Mouse (Mus musculus) hindbrain, embryonic 13.5 days (tissue): Measurements from ENCODE around the gene Ahdc1. TPM values are rescaled to one million over a fixed set of nuclear protein-coding genes. Genes with fewer than 3 reads are reported as not detected.
"Not testable (repeated sequence)": the region's sequence is repeated elsewhere in the genome, so short reads cannot be mapped to it uniquely, and the experiment has no call there.

Source experiments
- ATAC-seq: fragments of 200-750 bp; cut with Nextera tagmentation; 2 replicates; pipeline ENCODE4 v1.8.0; 2017; ENCODE audit warnings: moderate TSS enrichment; ENCODE audit not compliant: low FRiP score
- H3K27ac ChIP-seq: fragments of 300-500 bp; sonication (generic); 2 replicates; pipeline ENCODE4 v1.5.1; 2015; ENCODE audit warnings: inconsistent platforms, mild to moderate bottlenecking, moderate library complexity
- H3K27me3 ChIP-seq: fragments of 300-500 bp; sonication (generic); 2 replicates; pipeline ENCODE4 v1.6.1; 2015; ENCODE audit warnings: mild to moderate bottlenecking, inconsistent platforms
- H3K36me3 ChIP-seq: fragments of 300-500 bp; sonication (generic); 2 replicates; pipeline ENCODE4 v1.6.1; 2015; ENCODE audit warnings: mild to moderate bottlenecking, inconsistent platforms
- H3K4me1 ChIP-seq: fragments of 300-500 bp; sonication (generic); replicated peaks from 2 replicates; pipeline ENCODE4 v1.6.1; 2015; ENCODE audit warnings: inconsistent platforms
- H3K4me2 ChIP-seq: fragments of 300-500 bp; sonication (generic); 2 replicates; pipeline ENCODE4 v1.6.1; 2015; ENCODE audit warnings: inconsistent platforms, mild to moderate bottlenecking, moderate library complexity
- H3K4me3 ChIP-seq: fragments of 300-500 bp; sonication (generic); 2 replicates; pipeline ENCODE4 v1.5.1; 2015; ENCODE audit warnings: mild to moderate bottlenecking, inconsistent platforms
- H3K9ac ChIP-seq: fragments of 300-500 bp; sonication (generic); 2 replicates; pipeline ENCODE4 v1.6.1; 2015; ENCODE audit warnings: mild to moderate bottlenecking, inconsistent platforms
- H3K9me3 ChIP-seq: fragments of 300-500 bp; sonication (generic); 2 replicates; pipeline ENCODE4 v1.6.1; 2016; ENCODE audit warnings: inconsistent platforms
- WGBS: fragments of 180-500 bp; shearing (Covaris S2); methylation state at CpG from one replicate; pipeline ENCODE4 v1.1.7; 2015; 5-methylcytosine and 5-hydroxymethylcytosine counted together
- polyA plus RNA-seq: library from polyadenylated mRNA; unstranded; fragments of >200 nt; fragmentation: Nextera tagmentation; extraction: Ambion mirVana; gene quantifications from 2 replicates; pipeline ENCODE4 v1.2.1, GENCODE M21; 2015

Gene Ahdc1
- polyA plus RNA-seq, 1 experiment from 2014 or later, result 12.5 TPM

DNA sequence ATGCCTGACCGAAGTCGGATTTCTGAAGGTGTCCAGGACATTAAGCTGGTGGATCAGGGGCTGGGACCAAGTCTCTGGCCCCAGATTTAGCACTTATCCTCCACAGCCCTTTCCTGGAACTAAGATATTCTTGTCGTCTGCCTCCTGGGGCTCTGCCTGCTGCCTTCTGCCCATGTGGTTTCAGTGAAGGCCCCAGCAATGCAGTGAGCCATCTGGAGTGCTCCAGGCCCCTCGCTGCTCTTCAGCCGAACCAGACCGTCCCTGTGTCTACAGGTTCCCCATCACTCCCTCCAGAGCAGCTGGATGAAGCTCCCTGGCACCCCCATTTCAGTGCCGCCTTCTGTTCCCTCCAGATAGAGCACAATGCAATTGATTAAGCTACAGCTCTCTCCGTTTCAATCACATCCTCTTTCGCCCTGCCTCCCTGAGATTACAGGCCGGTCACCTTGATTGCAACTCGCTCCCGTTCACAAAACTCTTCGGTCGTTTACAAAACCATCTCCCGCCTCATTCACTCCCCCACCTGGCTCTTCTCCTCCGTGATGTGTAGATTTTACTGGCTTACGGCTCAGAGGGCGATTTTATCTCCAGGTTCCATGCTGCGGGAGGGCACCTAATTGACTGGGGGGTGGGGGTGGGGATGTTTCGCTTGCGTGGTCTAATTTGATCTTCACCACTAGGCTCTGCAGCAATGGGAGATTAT lies 7.6 kb upstream of the Ahdc1 start:
- Histone ChIP-seq H3K4me3 (no peak overlapping the region), H3K4me1 (peaks cover 20% of the 10 kb centered on the region), H3K4me2 (no peak overlapping the region), H3K9me3 (no peaks in the 10 kb centered on the region), H3K36me3 (no peaks in the 10 kb centered on the region), H3K27ac (peak overlapping the region; percentile 78), H3K27me3 (peaks cover 5% of the 10 kb centered on the region), H3K9ac (peak overlapping the region; percentile 19)
- ATAC-seq, result no peak
- WGBS, result 39% methylated on average over 21 of the region's 21 CpGs

DNA sequence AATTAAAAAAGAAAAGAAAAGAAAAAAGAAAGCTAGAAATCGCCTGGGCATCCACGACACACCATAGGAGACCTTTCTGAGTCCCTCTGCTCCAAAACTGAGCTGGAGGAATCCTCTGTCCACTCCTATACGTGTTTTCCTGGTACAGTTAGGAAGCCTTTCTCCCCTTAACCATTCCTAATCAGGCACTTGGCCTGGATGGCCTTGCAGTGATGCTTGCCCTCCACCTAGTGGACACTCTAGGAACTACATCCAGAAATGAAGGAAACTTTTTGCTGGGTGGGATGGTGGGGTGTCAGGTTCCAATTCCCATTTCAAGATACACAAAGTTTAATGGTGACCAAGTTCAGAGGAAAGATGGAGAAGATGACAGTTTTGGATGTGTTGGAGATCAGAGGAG lies 5.8 kb upstream of the Ahdc1 start:
- Histone ChIP-seq H3K4me2 (no peak overlapping the region), H3K9me3 (no peaks in the 10 kb centered on the region), H3K36me3 (no peaks in the 10 kb centered on the region), H3K4me1 (peaks cover 20% of the 10 kb centered on the region), H3K27ac (no peak overlapping the region), H3K4me3 (no peak overlapping the region), H3K27me3 (peaks cover 14% of the 10 kb centered on the region), H3K9ac (no peak overlapping the region)
- no peak for ATAC-seq
- 6% methylated on average over 3 of the region's 3 CpGs for WGBS

- not testable (repeated sequence) for H3K36me3 ChIP-seq, H3K9ac ChIP-seq, ATAC-seq, H3K4me2 ChIP-seq, H3K27ac ChIP-seq, H3K4me3 ChIP-seq, H3K9me3 ChIP-seq
- Histone ChIP-seq H3K4me1 (peaks cover 26% of the 10 kb centered on the region), H3K27me3 (peaks cover 22% of the 10 kb centered on the region)
- WGBS, result 64% methylated on average over 6 of the region's 6 CpGs
Measured at GRCm38 (mm10) chr4:133005885-133006451, 5.1 kb upstream of the Ahdc1 start.

DNA sequence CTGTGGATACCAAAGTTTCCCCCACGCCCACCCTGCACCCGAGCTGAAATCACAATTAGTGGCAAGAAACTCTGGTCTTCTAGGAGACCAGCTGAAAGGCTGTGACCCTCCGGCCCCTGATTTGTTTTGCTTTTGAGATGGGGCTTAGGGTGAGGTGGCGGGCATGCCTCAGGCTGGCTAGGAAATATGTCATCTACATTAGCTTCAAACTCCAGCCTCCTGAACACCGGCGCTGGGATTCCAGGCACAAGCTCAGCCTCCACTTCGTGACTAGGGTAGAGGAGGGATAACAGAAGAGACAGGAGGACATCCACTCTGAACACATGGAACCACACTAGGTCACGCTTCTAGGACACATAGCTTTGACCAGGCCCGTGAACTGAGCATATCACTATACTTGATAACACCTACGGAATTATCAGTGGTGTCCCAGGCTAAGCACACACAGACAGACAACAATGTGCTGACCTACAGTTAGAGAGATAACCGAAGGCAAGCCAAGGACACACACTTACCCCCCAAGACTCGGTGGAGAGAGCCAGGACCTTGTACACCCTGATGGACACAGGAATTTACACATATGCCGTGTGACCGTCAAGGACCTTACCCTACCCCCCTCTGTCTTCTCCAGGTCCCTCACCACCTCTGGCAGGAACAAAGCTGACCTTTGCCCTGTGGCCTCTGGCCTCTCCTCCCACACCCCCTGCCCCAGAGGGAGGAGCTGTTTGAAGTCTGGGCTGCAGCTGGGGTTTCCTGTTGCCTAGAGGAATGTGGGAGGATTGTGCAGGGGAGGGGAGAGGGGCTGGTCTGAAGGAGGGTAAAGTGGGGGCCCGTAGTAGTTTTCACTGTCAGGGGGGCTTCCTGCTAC lies 3.3 kb upstream of the Ahdc1 start:
- Histone ChIP-seq H3K36me3 (no peaks in the 10 kb centered on the region), H3K4me2 (no peak overlapping the region), H3K4me1 (peaks cover 22% of the 10 kb centered on the region), H3K9ac (no peak overlapping the region), H3K27ac (no peak overlapping the region), H3K9me3 (no peaks in the 10 kb centered on the region), H3K27me3 (peaks cover 23% of the 10 kb centered on the region), H3K4me3 (no peak overlapping the region)
- 33% methylated on average over 15 of the region's 15 CpGs for WGBS
- no peak for ATAC-seq

- Histone ChIP-seq H3K27me3 (peaks cover 23% of the 10 kb centered on the region), H3K27ac (no peak overlapping the region), H3K4me3 (no peak overlapping the region), H3K4me1 (peaks cover 23% of the 10 kb centered on the region), H3K4me2 (no peak overlapping the region), H3K36me3 (no peaks in the 10 kb centered on the region), H3K9me3 (no peaks in the 10 kb centered on the region), H3K9ac (no peak overlapping the region)
- under 1% methylated on average over 4 of the region's 4 CpGs for WGBS
- no peak for ATAC-seq
Measured at GRCm38 (mm10) chr4:133009131-133009530, 1.9 kb upstream of the Ahdc1 start.

DNA sequence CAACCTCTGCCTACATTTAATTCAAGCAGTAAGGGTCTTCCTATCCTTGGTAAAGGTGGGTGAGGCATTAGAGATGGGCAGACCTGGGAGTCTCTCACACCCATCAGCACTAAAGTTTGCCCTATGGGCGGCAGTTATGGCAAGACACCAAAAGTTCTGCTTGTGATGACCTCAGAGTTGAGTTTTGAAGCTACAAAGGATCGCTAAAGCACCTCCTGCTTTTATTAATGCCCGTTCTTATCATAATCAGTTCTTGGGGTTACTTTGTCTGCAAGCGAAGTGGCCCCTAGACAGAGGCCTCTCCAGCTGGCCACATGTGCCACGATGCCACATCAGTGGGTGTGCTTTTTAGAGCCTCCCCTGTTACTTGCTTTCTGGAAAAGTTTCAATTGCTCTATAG lies 1.4 kb upstream of the Ahdc1 start:
- no peak overlapping the region for H3K27ac ChIP-seq
- H3K9me3 ChIP-seq, result no peaks in the 10 kb centered on the region
- no peak for ATAC-seq

DNA sequence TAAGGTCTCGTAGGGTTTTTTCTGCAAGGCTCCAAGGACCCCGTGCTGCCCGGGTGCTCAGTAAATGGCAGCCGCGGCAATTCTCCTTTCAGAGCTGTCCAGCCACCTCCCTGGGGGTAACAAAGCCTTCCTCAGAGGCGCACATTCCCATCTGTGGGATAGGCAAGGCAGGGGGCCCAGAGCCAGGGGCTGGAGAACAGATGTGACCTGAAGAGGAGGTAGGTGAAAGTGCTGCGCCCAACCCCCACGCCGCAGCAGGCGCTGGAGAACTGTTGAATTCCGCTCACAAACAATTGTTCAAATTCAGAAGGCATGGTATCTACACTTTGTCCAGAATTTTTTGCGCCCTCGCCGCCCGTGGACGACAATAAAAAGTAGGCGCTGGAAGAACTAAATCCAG lies 449 bp upstream of the Ahdc1 start:
- H3K36me3 ChIP-seq, result no peaks in the 10 kb centered on the region
- H3K4me3 ChIP-seq, result peak overlapping the region; percentile 93
- no peak for ATAC-seq
- H3K27ac ChIP-seq, result no peak overlapping the region
- under 1% methylated on average over 17 of the region's 17 CpGs for WGBS
- H3K9ac ChIP-seq, result peak overlapping the region; percentile 100; the same call in 1 of the 2 replicates
- H3K27me3 ChIP-seq, result peaks cover 23% of the 10 kb centered on the region
- no peaks in the 10 kb centered on the region for H3K9me3 ChIP-seq
- peak overlapping the region; percentile 100 for H3K4me2 ChIP-seq
- peaks cover 38% of the 10 kb centered on the region for H3K4me1 ChIP-seq

More for the DNA sequence above, 1.4 kb upstream of the Ahdc1 start:
- 73% methylated on average over 5 of the region's 5 CpGs for WGBS
- Histone ChIP-seq H3K4me3 (no peak overlapping the region), H3K4me1 (peaks cover 28% of the 10 kb centered on the region), H3K9ac (no peak overlapping the region), H3K4me2 (no peak overlapping the region), H3K36me3 (no peaks in the 10 kb centered on the region), H3K27me3 (peaks cover 23% of the 10 kb centered on the region)

DNA sequence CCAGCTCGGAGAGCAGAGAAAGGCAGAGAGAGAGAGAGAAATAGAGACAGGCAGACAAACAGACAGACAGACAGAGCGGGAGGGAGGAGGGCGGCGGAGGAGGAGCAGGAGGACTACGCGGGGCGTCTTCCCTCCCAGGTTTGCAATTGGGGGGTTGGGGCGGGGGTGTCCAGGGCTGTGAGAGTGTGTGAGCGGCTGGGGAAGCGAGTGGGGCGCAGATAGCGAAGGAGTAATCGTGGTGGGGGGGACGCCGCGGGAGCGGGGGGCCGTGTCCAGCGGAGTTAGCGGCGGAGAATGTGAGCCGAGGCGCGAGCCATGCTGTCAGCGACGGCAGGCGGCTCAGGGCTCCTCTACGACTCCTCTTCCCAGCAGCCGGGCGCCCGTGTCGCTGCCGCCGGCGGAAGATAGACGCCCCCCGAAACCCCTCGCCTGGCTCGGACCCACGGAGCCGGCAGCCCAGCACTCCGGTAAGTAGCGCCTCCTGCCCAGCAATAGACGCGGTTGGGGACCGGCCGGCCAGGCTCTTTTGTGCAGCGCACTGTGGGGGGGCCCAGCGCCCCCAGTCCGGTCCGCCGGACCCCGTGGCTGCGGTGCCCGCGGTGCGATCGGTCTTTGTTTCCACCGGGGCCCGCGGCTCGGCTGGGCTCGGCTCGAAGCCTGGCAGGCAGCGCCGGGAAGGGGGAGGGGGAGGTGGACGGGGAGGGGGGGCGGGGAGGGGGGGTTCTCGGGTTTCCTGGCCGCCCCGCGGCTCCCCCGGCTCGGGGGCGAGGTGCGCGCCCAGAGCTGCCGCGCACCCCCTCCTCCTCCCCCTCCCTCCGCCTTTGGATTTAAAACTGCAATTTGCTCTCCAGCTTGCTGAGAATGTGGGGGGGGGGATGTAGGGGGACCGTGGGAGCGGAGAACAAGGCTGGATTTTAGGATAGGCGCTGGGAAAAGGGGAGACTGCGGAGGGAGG lies 1.0 kb downstream of the Ahdc1 start:
- Histone ChIP-seq H3K27me3 (peaks cover 23% of the 10 kb centered on the region), H3K9ac (peak overlapping the region; percentile 100), H3K4me3 (peak overlapping the region; percentile 93), H3K9me3 (no peaks in the 10 kb centered on the region), H3K36me3 (no peaks in the 10 kb centered on the region; the same call in 1 of the 2 replicates), H3K4me2 (peak overlapping the region; percentile 100), H3K4me1 (peaks cover 53% of the 10 kb centered on the region), H3K27ac (peak overlapping the region; percentile 98)
- peak; percentile 8 for ATAC-seq
- WGBS, result under 1% methylated on average over 73 of the region's 84 CpGs

- Histone ChIP-seq H3K4me3 (peak overlapping the region; percentile 93), H3K9me3 (no peaks in the 10 kb centered on the region), H3K4me2 (peak overlapping the region; percentile 100), H3K27ac (peak overlapping the region; percentile 98), H3K9ac (peak overlapping the region; percentile 100), H3K36me3 (no peaks in the 10 kb centered on the region; the same call in 1 of the 2 replicates), H3K27me3 (peaks cover 23% of the 10 kb centered on the region), H3K4me1 (peaks cover 60% of the 10 kb centered on the region)
- WGBS, result 0% methylated on average over 14 of the region's 17 CpGs
- ATAC-seq, result no peak
Measured at GRCm38 (mm10) chr4:133012776-133013265, 1.8 kb downstream of the Ahdc1 start.

GRCm38 (mm10) chr4:133013266-133013891 lies 2.3 kb downstream of the Ahdc1 start:
- peaks cover 65% of the 10 kb centered on the region for H3K4me1 ChIP-seq
- H3K27ac ChIP-seq, result peak overlapping the region; percentile 98
- no peaks in the 10 kb centered on the region for H3K9me3 ChIP-seq
- peak; percentile 8; the same call in 1 of the 2 replicates for ATAC-seq
- H3K9ac ChIP-seq, result peak overlapping the region; percentile 100
- H3K27me3 ChIP-seq, result peaks cover 18% of the 10 kb centered on the region
- WGBS, result under 1% methylated on average over 17 of the region's 18 CpGs
- peak overlapping the region; percentile 93 for H3K4me3 ChIP-seq
- H3K36me3 ChIP-seq, result no peaks in the 10 kb centered on the region; the same call in 1 of the 2 replicates
- peak overlapping the region; percentile 100 for H3K4me2 ChIP-seq

GRCm38 (mm10) chr4:133014088-133014487 lies 3.0 kb downstream of the Ahdc1 start:
- H3K27me3 ChIP-seq, result peaks cover 18% of the 10 kb centered on the region
- peak overlapping the region; percentile 93 for H3K4me3 ChIP-seq
- H3K4me1 ChIP-seq, result peaks cover 71% of the 10 kb centered on the region
- H3K27ac ChIP-seq, result peak overlapping the region; percentile 98
- H3K36me3 ChIP-seq, result no peaks in the 10 kb centered on the region; the same call in 1 of the 2 replicates
- peak overlapping the region; percentile 100 for H3K9ac ChIP-seq
- peak overlapping the region; percentile 100 for H3K4me2 ChIP-seq
- H3K9me3 ChIP-seq, result no peaks in the 10 kb centered on the region
- ATAC-seq, result no peak
- 20% methylated on average over 5 of the region's 5 CpGs for WGBS
